14 mouse cellular contexts compared by ENCODE assay signal in genomic region chr13:113838601-113839576, GRCm38 (mm10).
"Had no signal": no experiment of that assay in that cellular context is flagged by ENCODE, and none has a peak within 500 bp of the region (broad histone marks: within the 10 kb centered on the region; RNA-seq: fewer than 3 reads in every experiment).

No protein-coding gene starts in this region.

- H3K4me1 ChIP-seq: lung, embryonic 15.5 days; midbrain, embryonic 15.5 days; neural tube, embryonic 13.5 days; stomach, embryonic 15.5 days had no signal

- H3K4me3 ChIP-seq: left cerebral cortex, adult 2 months; liver, embryonic 12.5 days; lung, embryonic 15.5 days; megakaryocyte, embryonic 14.5 days; midbrain, embryonic 15.5 days; neural tube, embryonic 13.5 days; stomach, embryonic 15.5 days had no signal

- H3K36me3 ChIP-seq: lung, embryonic 15.5 days; midbrain, embryonic 15.5 days; stomach, embryonic 15.5 days had no signal

- H3K9ac ChIP-seq: liver, embryonic 12.5 days; lung, embryonic 15.5 days; midbrain, embryonic 15.5 days; neural tube, embryonic 13.5 days; stomach, embryonic 15.5 days had no signal

- H3K27me3 ChIP-seq: liver, embryonic 12.5 days; lung, embryonic 15.5 days; megakaryocyte, embryonic 14.5 days; midbrain, embryonic 15.5 days; neural tube, embryonic 13.5 days; stomach, embryonic 15.5 days had no signal

- H3K9me3 ChIP-seq: liver, embryonic 12.5 days; lung, embryonic 15.5 days; midbrain, embryonic 15.5 days; stomach, embryonic 15.5 days had no signal

- DNase-seq: kidney, adult 11 months; lung, postnatal 14 days; right cerebral cortex, postnatal 14 days; thymus, adult 2 months; thymus, postnatal 25 days had no signal

- ATAC-seq: liver, embryonic 12.5 days; midbrain, embryonic 15.5 days had no signal

- H3K27ac ChIP-seq: left cerebral cortex, adult 2 months; liver, embryonic 12.5 days; lung, embryonic 15.5 days; macrophage; midbrain, embryonic 15.5 days; neural tube, embryonic 13.5 days; stomach, embryonic 15.5 days had no signal

- H3K4me2 ChIP-seq: liver, embryonic 12.5 days; lung, embryonic 15.5 days; midbrain, embryonic 11.5 days; midbrain, embryonic 15.5 days; neural tube, embryonic 13.5 days; stomach, embryonic 15.5 days had no signal
